Mouse (Mus musculus) hindbrain, embryonic 14.5 days (tissue): ENCODE measurements around the gene Ddah2. TPM values are rescaled to one million over a fixed set of nuclear protein-coding genes. Genes with fewer than 3 reads are reported as not detected.
A peak's percentile ranks its signal among the peaks of the same experiment; 100 is the strongest.

Source experiments
- ATAC-seq: fragments of 200-750 bp; cut with Nextera tagmentation; 2 replicates; pipeline ENCODE4 v1.8.0; 2017; ENCODE audit warnings: moderate number of reproducible peaks, mild to moderate bottlenecking, moderate TSS enrichment, moderate library complexity; ENCODE audit not compliant: low FRiP score
- DNase-seq: peaks from one replicate; pipeline ENCODE4 v3.0.0-alpha.2; 2015; ENCODE audit warnings: low spot score
- H3K27ac ChIP-seq: fragments of 300-500 bp; sonication (generic); 2 replicates; pipeline ENCODE4 v1.5.1; 2014; ENCODE audit warnings: mild to moderate bottlenecking, moderate library complexity
- H3K27me3 ChIP-seq: fragments of 300-500 bp; sonication (generic); 2 replicates; pipeline ENCODE4 v1.6.1; 2014; ENCODE audit warnings: mild to moderate bottlenecking, low read length, mixed read lengths; ENCODE audit not compliant: control insufficient read depth, insufficient read depth
- H3K36me3 ChIP-seq: fragments of 300-500 bp; sonication (generic); replicated peaks from 2 replicates; pipeline ENCODE4 v1.6.1; 2014; ENCODE audit not compliant: control insufficient read depth, insufficient read depth
- H3K4me1 ChIP-seq: fragments of 300-500 bp; sonication (generic); replicated peaks from 2 replicates; pipeline ENCODE4 v1.6.1; 2014; ENCODE audit warnings: antibody characterized with exemption, low read length, mixed read lengths; ENCODE audit not compliant: control insufficient read depth, insufficient read depth
- H3K4me2 ChIP-seq: fragments of 300-500 bp; sonication (generic); replicated peaks from 2 replicates; pipeline ENCODE4 v1.6.1; 2014; ENCODE audit warnings: mild to moderate bottlenecking, moderate library complexity
- H3K4me3 ChIP-seq: fragments of 300-500 bp; sonication (generic); replicated peaks from 2 replicates; pipeline ENCODE4 v1.5.1; 2014; ENCODE audit warnings: mild to moderate bottlenecking, low read length
- H3K9ac ChIP-seq: fragments of 300-500 bp; sonication (generic); 2 replicates; pipeline ENCODE4 v1.6.1; 2014
- H3K9me3 ChIP-seq: fragments of 300-500 bp; sonication (generic); 2 replicates; pipeline ENCODE4 v1.6.1; 2016; ENCODE audit warnings: low read length; ENCODE audit not compliant: control insufficient read depth
- WGBS: fragments of 180-500 bp; shearing (Covaris S2); extraction: QIAGEN DNeasy Blood & Tissue Kit; methylation state at CpG from one replicate; pipeline ENCODE4 v1.1.7; 2014; 5-methylcytosine and 5-hydroxymethylcytosine counted together
- polyA plus RNA-seq: library from polyadenylated mRNA; unstranded; fragments of >200 nt; fragmentation: Nextera tagmentation; extraction: Ambion mirVana; gene quantifications from 2 replicates; pipeline ENCODE4 v1.2.1, GENCODE M21; 2014

Ddah2 gene
- polyA plus RNA-seq, 1 experiment from 2014 or later = 295 TPM

DNA sequence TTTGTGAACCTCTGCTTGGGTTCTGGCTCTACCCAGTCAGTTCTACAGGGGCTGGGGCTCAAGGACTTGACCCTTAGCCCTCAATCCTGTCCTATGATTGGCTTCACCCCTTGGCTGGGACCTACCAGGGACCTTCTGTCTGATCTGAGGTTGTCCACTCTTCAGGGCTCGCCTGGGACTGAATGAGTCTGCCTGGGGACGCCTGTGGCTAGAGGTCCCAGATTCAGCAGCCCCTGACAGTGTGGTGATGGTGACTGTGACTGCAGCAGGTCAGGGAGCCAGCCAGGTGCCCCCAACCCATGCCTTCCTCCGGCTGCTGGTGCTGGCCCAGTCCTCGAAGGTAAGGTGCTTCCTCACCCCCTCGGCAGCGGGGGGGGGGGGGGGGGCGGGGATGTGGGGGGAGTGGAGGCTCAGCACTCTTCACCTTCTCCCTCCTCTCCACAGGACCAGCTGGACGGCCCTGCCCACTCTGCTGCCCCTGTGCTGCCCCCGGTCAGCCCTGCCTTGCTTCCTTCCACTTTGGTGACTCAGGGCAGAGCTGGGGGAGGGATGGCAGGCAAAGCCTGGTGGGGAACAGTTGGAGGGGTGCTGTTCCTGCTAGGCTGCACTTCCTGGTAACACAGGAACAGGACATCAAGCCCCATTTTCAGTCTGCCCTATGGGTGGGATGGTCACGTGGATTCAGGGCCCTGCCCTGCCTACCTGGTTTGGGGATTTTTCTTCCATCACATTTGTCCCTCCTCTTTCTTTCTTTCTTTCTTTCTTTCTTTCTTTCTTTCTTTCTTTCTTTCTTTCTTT lies 33.9 kb upstream of the Ddah2 start:
- H3K4me2 ChIP-seq = no peak overlapping the region
- H3K4me1 ChIP-seq = peaks cover 6% of the 10 kb centered on the region
- no peaks in the 10 kb centered on the region for H3K36me3 ChIP-seq
- DNase-seq (no peak), ATAC-seq (no peak)
- no peaks in the 10 kb centered on the region for H3K27me3 ChIP-seq
- WGBS = 69% methylated on average over 7 of the region's 10 CpGs
- no peak overlapping the region for H3K9ac ChIP-seq
- H3K9me3 ChIP-seq = no peaks in the 10 kb centered on the region
- no peak overlapping the region for H3K4me3 ChIP-seq
- H3K27ac ChIP-seq = no peak overlapping the region

DNA sequence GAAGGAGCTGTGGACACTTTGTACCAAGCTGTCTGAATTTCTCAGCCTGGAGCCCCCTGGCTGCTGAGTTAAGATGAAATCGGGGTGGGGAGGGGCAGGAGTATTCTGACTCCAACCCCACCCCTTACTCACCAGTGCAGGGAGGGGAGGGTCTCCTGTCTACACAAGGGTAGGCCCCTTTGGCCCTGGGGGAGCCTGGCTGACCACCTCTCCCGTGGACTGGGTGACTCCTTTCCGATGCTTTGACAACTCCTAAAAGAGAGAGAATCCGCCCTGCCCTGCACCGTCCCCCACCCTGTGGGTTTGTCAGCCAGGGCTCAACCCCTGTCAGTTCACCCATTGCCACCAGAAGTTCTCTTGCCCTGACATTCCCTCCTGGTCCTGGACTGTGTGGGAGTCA lies 32.6 kb upstream of the Ddah2 start:
- no peaks in the 10 kb centered on the region for H3K36me3 ChIP-seq
- H3K27ac ChIP-seq = no peak overlapping the region
- DNase-seq = no peak
- H3K4me3 ChIP-seq = no peak overlapping the region
- no peak for ATAC-seq
- H3K4me1 ChIP-seq = peaks cover 7% of the 10 kb centered on the region
- no peaks in the 10 kb centered on the region for H3K27me3 ChIP-seq
- no peak overlapping the region for H3K4me2 ChIP-seq
- no peaks in the 10 kb centered on the region for H3K9me3 ChIP-seq
- H3K9ac ChIP-seq = no peak overlapping the region
- WGBS = 75% methylated on average over 5 of the region's 5 CpGs

- H3K36me3 ChIP-seq = no peaks in the 10 kb centered on the region
- H3K27me3 ChIP-seq = no peaks in the 10 kb centered on the region
- peak; percentile 51; the same call in 1 of the 2 replicates for ATAC-seq
- WGBS = 24% methylated on average over 13 of the region's 13 CpGs
- 0 out of 2 replicates have a peak within 1 kb of the TSS, but pooled peaks have one; percentile 2 for H3K4me2 ChIP-seq
- H3K4me1 ChIP-seq = peaks cover 7% of the 10 kb centered on the region
- H3K27ac ChIP-seq = peak within 1 kb of the TSS; percentile 54
- no peak within 1 kb of the TSS for H3K4me3 ChIP-seq
- H3K9me3 ChIP-seq = no peaks in the 10 kb centered on the region
- DNase-seq = peak; percentile 35
- no peak within 1 kb of the TSS for H3K9ac ChIP-seq
These were observed 31.4 kb upstream of the Ddah2 start, which contains the start of gene Sapcd1 for GRCm38 (mm10) chr17:35027277-35028068. TSS of gene Sapcd1 (minus strand) at chr17:35028016.

GRCm38 (mm10) chr17:35028315-35028714 lies 30.5 kb upstream of the Ddah2 start:
- 90% methylated on average over 2 of the region's 2 CpGs for WGBS
- no peak overlapping the region for H3K9ac ChIP-seq
- DNase-seq (no peak), ATAC-seq (no peak)
- no peak overlapping the region for H3K4me2 ChIP-seq
- no peaks in the 10 kb centered on the region for H3K36me3 ChIP-seq
- H3K27me3 ChIP-seq = no peaks in the 10 kb centered on the region
- peaks cover 7% of the 10 kb centered on the region for H3K4me1 ChIP-seq
- no peak overlapping the region for H3K4me3 ChIP-seq
- peak overlapping the region; percentile 26; the same call in 1 of the 2 replicates for H3K27ac ChIP-seq
- no peaks in the 10 kb centered on the region for H3K9me3 ChIP-seq

GRCm38 (mm10) chr17:35029691-35030532 lies 28.9 kb upstream of the Ddah2 start:
- no peak for ATAC-seq
- Histone ChIP-seq H3K4me2 (peak overlapping the region; percentile 44), H3K4me3 (no peak overlapping the region; the same call in 1 of the 2 replicates), H3K9me3 (no peaks in the 10 kb centered on the region), H3K27ac (no peak overlapping the region), H3K27me3 (no peaks in the 10 kb centered on the region), H3K4me1 (peaks cover 7% of the 10 kb centered on the region), H3K36me3 (no peaks in the 10 kb centered on the region), H3K9ac (peak overlapping the region; percentile 32; the same call in 1 of the 2 replicates)
- 26% methylated on average over 19 of the region's 19 CpGs for WGBS
- peak; percentile 51 for DNase-seq

GRCm38 (mm10) chr17:35031272-35031671 lies 27.6 kb upstream of the Ddah2 start:
- H3K4me3 ChIP-seq = no peak overlapping the region
- ATAC-seq (no peak), DNase-seq (no peak)
- peaks cover 7% of the 10 kb centered on the region for H3K4me1 ChIP-seq
- H3K9ac ChIP-seq = no peak overlapping the region
- no peaks in the 10 kb centered on the region for H3K9me3 ChIP-seq
- no peaks in the 10 kb centered on the region for H3K27me3 ChIP-seq
- no peak overlapping the region for H3K4me2 ChIP-seq
- H3K27ac ChIP-seq = no peak overlapping the region
- WGBS = 88% methylated on average over 11 of the region's 11 CpGs
- no peaks in the 10 kb centered on the region for H3K36me3 ChIP-seq

DNA sequence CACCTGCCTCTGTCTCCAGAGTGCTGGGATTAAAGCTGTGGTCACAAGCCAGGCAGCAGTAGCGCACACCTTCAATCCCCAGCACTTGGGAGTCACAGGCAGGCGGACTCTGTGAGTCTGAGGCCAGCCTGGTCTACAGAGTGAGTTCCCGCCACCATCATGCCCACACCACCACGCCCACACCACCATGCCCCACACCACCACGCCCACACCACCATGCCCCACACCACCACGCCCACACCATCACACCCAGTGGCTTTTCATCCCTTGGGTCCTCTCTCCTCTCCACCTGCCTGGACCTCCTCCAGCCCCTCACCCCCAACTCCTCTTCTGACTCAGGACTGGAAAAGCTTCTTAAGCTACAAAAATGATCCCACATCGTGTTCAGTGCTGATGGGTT lies 27.0 kb upstream of the Ddah2 start:
- Histone ChIP-seq H3K4me2 (no peak overlapping the region), H3K9me3 (no peaks in the 10 kb centered on the region), H3K27ac (no peak overlapping the region), H3K9ac (no peak overlapping the region), H3K36me3 (no peaks in the 10 kb centered on the region), H3K27me3 (no peaks in the 10 kb centered on the region), H3K4me1 (peaks cover 7% of the 10 kb centered on the region), H3K4me3 (no peak overlapping the region)
- ATAC-seq (no peak), DNase-seq (no peak)
- WGBS = 93% methylated on average over 7 of the region's 7 CpGs

DNA sequence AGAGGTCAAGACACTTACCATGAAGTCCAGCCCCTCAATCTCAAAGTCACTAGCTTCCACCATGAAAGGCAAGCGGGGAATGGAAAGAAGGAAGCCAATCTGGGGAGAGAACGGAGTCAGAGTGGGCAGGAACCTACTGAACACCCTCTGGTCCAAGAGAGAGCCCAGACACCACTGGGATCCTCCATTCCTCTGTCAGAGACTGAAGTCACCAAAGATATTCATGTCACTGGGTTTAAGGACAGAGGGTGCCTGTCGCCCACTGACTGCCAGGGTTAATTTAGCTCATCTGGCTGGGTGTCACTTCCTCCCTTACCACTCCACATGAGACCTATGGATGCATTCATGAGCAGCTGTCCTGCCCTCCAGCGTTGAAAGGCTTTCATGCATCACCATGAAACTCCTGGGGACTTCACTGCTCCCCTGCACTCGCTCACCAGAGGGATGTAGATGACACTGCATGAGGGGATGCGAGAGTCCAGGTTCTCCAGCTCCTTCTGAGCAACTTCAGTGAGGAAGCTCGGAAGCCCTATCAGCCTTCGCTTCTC lies 26.4 kb upstream of the Ddah2 start:
- 71% methylated on average over 8 of the region's 8 CpGs for WGBS
- no peak overlapping the region for H3K4me3 ChIP-seq
- peaks cover 6% of the 10 kb centered on the region for H3K4me1 ChIP-seq
- no peak for ATAC-seq
- H3K9me3 ChIP-seq = no peaks in the 10 kb centered on the region
- no peaks in the 10 kb centered on the region for H3K36me3 ChIP-seq
- DNase-seq = no peak
- no peak overlapping the region for H3K9ac ChIP-seq
- H3K4me2 ChIP-seq = no peak overlapping the region
- no peaks in the 10 kb centered on the region for H3K27me3 ChIP-seq
- H3K27ac ChIP-seq = no peak overlapping the region
